Mouse (Mus musculus): ENCODE measurements at regions not wholly inside any gene's neighbourhood (a gene's known extent, or its start where the extent isn't known, plus 50 kb on each side); places are given as distances from the start of the nearest gene placed in this dataset.

DNA sequence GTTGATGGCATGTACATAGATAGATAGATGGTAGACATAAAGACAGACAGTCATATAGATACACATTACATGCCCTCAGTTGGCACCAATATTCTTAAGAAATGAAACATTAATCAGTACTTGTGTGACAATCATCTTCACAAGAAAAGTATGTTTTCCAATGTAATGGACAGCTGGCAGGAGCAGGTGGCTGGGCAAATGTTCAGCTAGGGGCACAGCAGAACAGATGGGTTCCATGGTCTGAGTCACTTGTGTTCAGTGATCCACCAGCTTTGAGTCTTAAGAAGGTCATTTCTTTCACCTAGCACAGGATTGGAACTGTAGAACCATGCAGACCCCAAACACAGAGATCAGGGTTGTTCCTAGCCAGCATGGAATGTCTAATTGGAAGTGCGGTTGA is 2631.2 kb upstream of the 5930422O12Rik start:
- DNase-seq = no peak

DNA sequence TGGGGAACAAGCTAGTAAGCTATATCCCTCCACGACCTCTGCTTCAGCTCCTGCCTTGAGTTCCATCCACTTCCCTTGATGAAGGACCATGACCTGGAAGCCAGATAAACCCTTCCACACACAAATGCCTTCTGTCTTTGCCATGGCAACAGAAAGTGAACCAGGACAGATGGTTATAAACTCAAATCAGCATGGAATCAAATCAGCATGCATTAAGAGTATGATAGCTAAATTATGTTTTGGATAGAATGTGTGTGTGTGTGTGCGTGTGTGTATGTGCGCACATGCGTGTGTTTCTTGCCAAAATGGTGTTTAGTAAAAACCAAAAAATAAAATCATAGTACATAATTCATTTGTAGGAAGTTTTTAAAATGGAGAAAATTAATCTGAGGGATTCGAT is 2611.5 kb upstream of the 5930422O12Rik start:
- no peak for DNase-seq

DNA sequence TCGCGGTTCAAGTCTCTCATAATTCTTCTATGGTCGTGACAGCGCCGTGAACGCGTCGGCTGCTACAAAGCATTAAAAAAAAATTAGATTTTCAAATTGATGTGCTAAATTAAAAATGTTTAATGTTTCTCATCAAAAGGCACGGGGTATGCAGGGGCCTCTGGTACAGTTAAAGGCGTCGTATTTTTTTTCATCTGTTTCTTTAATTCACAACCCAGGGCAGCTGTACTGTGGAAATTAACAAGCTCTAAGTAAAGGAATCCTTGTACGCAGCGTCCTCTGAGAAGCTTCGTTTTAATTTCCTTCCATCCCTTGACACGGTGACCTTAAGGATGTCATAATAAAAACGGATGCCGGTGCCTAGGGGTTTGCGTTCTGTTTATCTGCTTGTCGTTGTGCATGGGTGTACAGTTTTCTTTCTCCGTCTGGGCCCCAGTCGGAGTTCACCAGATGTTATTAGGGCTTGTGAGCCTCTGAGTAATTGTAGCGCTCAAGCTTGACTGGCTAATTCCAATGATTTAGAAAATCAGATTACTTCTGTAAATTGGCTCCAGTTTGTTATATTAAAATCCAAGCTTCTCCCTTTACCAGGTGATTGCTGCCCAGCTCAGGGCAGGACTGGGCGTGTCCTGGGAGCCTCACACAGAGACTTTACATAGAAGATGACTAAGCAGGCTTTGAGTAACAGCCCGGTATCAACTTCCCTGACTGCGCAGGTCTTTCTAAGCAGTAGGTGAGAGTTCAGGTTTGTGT is 2605.5 kb upstream of the 5930422O12Rik start:
- DNase-seq = no peak

- no peak for DNase-seq
These were observed 2604.9 kb upstream of the 5930422O12Rik start for GRCm38 (mm10) chr8:30823588-30823938.

DNA sequence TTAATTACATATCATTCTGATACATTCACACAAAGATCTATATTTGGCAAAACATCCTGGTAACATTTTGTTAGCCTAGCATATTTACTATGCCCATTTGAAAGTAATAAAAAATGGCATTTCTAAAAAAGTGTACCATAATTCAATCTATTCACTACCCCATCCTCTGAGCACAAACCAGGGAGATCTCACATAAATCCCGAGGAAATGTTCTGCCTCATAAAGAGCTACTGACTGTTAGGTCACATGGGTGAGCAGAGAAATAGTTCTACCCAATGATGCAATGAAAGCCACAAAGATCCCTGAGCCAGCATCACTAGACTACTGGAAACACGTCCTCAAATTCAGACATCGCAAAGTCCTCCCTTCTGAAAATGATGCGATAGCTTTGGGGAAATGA is 2602.5 kb upstream of the 5930422O12Rik start:
- DNase-seq = no peak

DNA sequence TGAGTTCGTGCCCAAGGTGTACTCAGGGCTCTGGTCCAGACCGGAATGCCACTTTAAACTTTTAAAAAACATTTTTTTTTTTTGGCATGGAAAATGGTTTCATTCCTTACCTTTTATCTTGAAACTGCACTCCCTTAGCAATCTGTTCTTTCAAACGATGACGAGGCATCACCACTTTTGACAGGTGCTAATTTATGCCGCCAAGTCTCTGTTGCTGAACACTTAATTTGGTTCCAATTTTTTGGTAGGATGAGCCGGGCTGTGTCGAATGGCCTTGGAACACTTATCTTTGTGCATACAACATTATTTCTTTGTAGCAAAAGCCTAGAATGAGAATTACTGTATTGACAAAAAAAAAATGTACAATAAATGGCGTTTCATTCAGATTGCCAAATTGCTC is 2590.5 kb upstream of the 5930422O12Rik start:
- DNase-seq = no peak

DNA sequence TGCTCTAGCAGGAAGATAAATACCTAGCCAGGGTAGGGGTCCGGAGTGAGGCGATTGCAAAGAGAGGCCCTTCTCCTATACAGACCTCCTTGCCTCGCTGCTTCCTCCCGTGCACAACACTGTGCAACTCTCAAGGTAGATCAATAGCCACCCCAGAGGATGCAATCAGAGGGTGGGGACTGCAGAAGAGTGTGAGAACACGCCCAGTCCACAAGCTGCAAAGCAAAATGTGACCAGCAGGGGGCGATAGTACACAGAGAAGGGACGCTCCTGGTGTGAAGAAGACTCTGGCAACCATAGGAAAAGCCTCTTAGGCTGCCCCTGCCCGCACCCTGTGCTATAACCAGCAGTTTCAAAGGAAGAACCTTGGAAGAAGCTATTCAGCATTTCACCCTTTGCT is 2588.4 kb upstream of the 5930422O12Rik start:
- peak; percentile 8 for DNase-seq

DNA sequence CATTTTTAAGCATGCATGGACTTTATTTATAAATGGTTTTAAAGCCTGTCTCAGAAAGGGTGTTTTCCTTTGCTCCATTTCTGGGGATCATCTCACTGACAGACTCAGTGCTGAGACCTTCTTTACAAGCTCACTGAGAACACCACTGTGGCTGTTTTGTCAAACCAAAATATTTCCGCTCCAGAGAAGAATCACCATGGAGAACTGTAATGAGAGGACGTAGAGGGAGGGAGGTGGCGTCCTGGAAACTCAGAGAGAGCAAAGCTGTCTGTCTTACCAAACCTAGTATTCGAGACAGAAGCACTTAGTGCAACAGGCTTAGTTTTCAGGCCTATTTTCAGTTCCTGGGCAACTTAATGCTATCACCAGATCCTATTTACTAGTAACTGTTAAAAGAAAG is 2565.5 kb upstream of the 5930422O12Rik start:
- no peak for DNase-seq

- no peak for DNase-seq
These were observed 2522.3 kb upstream of the 5930422O12Rik start for GRCm38 (mm10) chr8:30906044-30906695.

GRCm38 (mm10) chr8:30913664-30914063 is 2514.8 kb upstream of the 5930422O12Rik start:
- DNase-seq = no peak

GRCm38 (mm10) chr8:30915127-30915526 is 2513.4 kb upstream of the 5930422O12Rik start:
- no peak for DNase-seq

- DNase-seq = no peak
These were observed 2512.8 kb upstream of the 5930422O12Rik start for GRCm38 (mm10) chr8:30915601-30916171.

- DNase-seq = no peak
These were observed 2512.2 kb upstream of the 5930422O12Rik start for GRCm38 (mm10) chr8:30916184-30916751.

GRCm38 (mm10) chr8:30921451-30921850 is 2507.1 kb upstream of the 5930422O12Rik start:
- DNase-seq = no peak

GRCm38 (mm10) chr8:30923301-30924159 is 2505.0 kb upstream of the 5930422O12Rik start:
- DNase-seq = no peak

GRCm38 (mm10) chr8:30924160-30924534 is 2504.4 kb upstream of the 5930422O12Rik start:
- DNase-seq = no peak

GRCm38 (mm10) chr8:30924656-30925055 is 2503.9 kb upstream of the 5930422O12Rik start:
- no peak for DNase-seq

GRCm38 (mm10) chr8:30937449-30938075 is 2490.9 kb upstream of the 5930422O12Rik start:
- no peak for DNase-seq

- DNase-seq = no peak
These were observed 2487.6 kb upstream of the 5930422O12Rik start for GRCm38 (mm10) chr8:30940901-30941300.

DNA sequence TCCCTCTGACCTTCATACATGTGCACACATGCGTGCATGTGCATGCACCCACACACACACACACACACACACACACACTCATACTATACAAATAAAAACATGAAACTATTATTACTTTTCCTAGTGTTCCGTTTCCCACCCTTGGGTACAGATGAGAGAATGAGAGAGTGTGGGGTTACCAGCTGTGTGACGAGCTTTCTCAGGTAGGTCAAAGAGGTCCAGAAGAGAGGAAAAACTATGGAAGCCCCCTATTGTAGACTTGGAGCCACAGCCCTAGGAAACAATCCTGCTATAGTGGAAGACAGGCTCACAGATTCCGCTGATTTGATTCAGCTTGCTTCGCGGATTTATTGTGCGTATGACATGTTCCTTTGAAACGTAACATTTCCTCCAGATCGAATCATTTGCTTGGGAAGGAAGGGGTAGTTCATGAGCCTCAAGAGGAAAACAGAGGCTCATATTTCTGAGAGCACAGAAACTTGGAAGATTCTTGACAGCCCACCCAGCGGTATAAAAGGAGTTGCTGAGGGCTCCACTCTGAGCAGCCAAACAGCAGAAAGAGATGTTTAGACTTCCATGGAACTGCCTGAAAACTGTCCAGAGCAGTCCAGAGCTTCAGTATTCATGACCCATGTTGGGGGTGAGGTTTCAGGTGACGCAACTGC is 2486.9 kb upstream of the 5930422O12Rik start:
- no peak for DNase-seq

GRCm38 (mm10) chr8:30946154-30947065 is 2482.1 kb upstream of the 5930422O12Rik start:
- DNase-seq = no peak
